Mouse (Mus musculus): Measurements from ENCODE around the gene 1810009A15Rik. TPM values are rescaled to one million over a fixed set of nuclear protein-coding genes. Genes with fewer than 3 reads are reported as not detected.
A peak's percentile ranks its signal among the peaks of the same experiment; 100 is the strongest.

Gene 1810009A15Rik
- polyA plus RNA-seq, 1 experiment from 2014 or later: 76.7 TPM

GRCm38 (mm10) chr19:8872266-8872840 is 16.3 kb upstream of the 1810009A15Rik start:
- H3K4me2 ChIP-seq (ENCODE audit: low read length): peak overlapping the region; percentile 80
- no peak for DNase-seq (ENCODE audit: low spot score)
- H3K4me1 ChIP-seq (replicated peaks; ENCODE audit: insufficient read depth, low read length): 0 out of 2 replicates have a peak, but pooled peaks cover 5% of the 10 kb centered on the region
- H3K27me3 ChIP-seq (ENCODE audit: insufficient read depth, low read length): no peaks in the 10 kb centered on the region
- no peaks in the 10 kb centered on the region for H3K9me3 ChIP-seq (replicated peaks; ENCODE audit: low read length)
- TF ChIP-seq CTCF (IDR thresholded peaks at IDR 0.05; ENCODE audit: low read depth): no peak
- peak overlapping the region; percentile 96 for H3K4me3 ChIP-seq (replicated peaks; ENCODE audit: low read depth, low read length)
- peaks cover 31% of the 10 kb centered on the region for H3K36me3 ChIP-seq (ENCODE audit: insufficient read depth, low read length)
- peak overlapping the region; percentile 90 for H3K27ac ChIP-seq
- ATAC-seq (replicated peaks; ENCODE audit: low FRiP score, low read depth): no peak
- H3K9ac ChIP-seq (ENCODE audit: low read depth, low read length): peak overlapping the region; percentile 96
- 63% methylated on average over 10 of the region's 10 CpGs for WGBS

GRCm38 (mm10) chr19:8875031-8875430 is 13.6 kb upstream of the 1810009A15Rik start:
- 0 out of 2 replicates have a peak, but pooled peaks cover 5% of the 10 kb centered on the region for H3K4me1 ChIP-seq (replicated peaks; ENCODE audit: insufficient read depth, low read length)
- no peak overlapping the region for H3K27ac ChIP-seq
- no peak for TF ChIP-seq CTCF (IDR thresholded peaks at IDR 0.05; ENCODE audit: low read depth)
- DNase-seq (ENCODE audit: low spot score): no peak
- WGBS: 90% methylated on average over 7 of the region's 7 CpGs
- H3K27me3 ChIP-seq (ENCODE audit: insufficient read depth, low read length): no peaks in the 10 kb centered on the region
- H3K4me3 ChIP-seq (replicated peaks; ENCODE audit: low read depth, low read length): no peak overlapping the region
- no peaks in the 10 kb centered on the region for H3K9me3 ChIP-seq (replicated peaks; ENCODE audit: low read length)
- H3K9ac ChIP-seq (ENCODE audit: low read depth, low read length): no peak overlapping the region
- H3K4me2 ChIP-seq (ENCODE audit: low read length): no peak overlapping the region
- ATAC-seq (replicated peaks; ENCODE audit: low FRiP score, low read depth): no peak
- peaks cover 31% of the 10 kb centered on the region for H3K36me3 ChIP-seq (ENCODE audit: insufficient read depth, low read length)

- Histone ChIP-seq H3K4me2 (ENCODE audit: low read length) (peak within 1 kb of the TSS; percentile 78), H3K27ac (peak within 1 kb of the TSS; percentile 87), H3K9ac (ENCODE audit: low read depth, low read length) (peak within 1 kb of the TSS; percentile 88), H3K9me3 (replicated peaks; ENCODE audit: low read length) (no peaks in the 10 kb centered on the region), H3K27me3 (ENCODE audit: insufficient read depth, low read length) (no peaks in the 10 kb centered on the region), H3K36me3 (ENCODE audit: insufficient read depth, low read length) (peaks cover 10% of the 10 kb centered on the region), H3K4me3 (replicated peaks; ENCODE audit: low read depth, low read length) (peak within 1 kb of the TSS; percentile 81), H3K4me1 (replicated peaks; ENCODE audit: insufficient read depth, low read length) (no peaks in the 10 kb centered on the region)
- TF ChIP-seq CTCF (IDR thresholded peaks at IDR 0.05; ENCODE audit: low read depth): no peak
- peak; percentile 96 for ATAC-seq (replicated peaks; ENCODE audit: low FRiP score, low read depth)
- peak; percentile 97 for DNase-seq (ENCODE audit: low spot score)
- WGBS: under 1% methylated on average over 42 of the region's 42 CpGs
Measured at GRCm38 (mm10) chr19:8880311-8881033, 8.2 kb upstream of the 1810009A15Rik start, which contains the start of gene Uqcc3. Uqcc3 (minus strand) TSS chr19:8880923.

- H3K9me3 ChIP-seq (replicated peaks; ENCODE audit: low read length): no peaks in the 10 kb centered on the region
- peak overlapping the region; percentile 81 for H3K4me3 ChIP-seq (replicated peaks; ENCODE audit: low read depth, low read length)
- H3K4me1 ChIP-seq (replicated peaks; ENCODE audit: insufficient read depth, low read length): no peaks in the 10 kb centered on the region
- peak overlapping the region; percentile 88; the same call in 1 of the 2 replicates for H3K9ac ChIP-seq (ENCODE audit: low read depth, low read length)
- no peak for TF ChIP-seq CTCF (IDR thresholded peaks at IDR 0.05; ENCODE audit: low read depth)
- DNase-seq (ENCODE audit: low spot score) (no peak), ATAC-seq (replicated peaks; ENCODE audit: low FRiP score, low read depth) (peak; percentile 23; the same call in 1 of the 2 replicates)
- H3K4me2 ChIP-seq (ENCODE audit: low read length): peak overlapping the region; percentile 78
- no peak overlapping the region; the same call in 1 of the 2 replicates for H3K27ac ChIP-seq
- H3K27me3 ChIP-seq (ENCODE audit: insufficient read depth, low read length): no peaks in the 10 kb centered on the region
- 12% methylated on average over 3 of the region's 3 CpGs for WGBS
- H3K36me3 ChIP-seq (ENCODE audit: insufficient read depth, low read length): peaks cover 10% of the 10 kb centered on the region
Measured at GRCm38 (mm10) chr19:8881034-8881392, 7.6 kb upstream of the 1810009A15Rik start.

GRCm38 (mm10) chr19:8883616-8884015 is 5.0 kb upstream of the 1810009A15Rik start, which contains the start of the genes Lbhd1 and Gm49403:
Lbhd1 (plus strand) TSS chr19:8883732.
Gm49403 (plus strand) TSS chr19:8883930.
- ATAC-seq (replicated peaks; ENCODE audit: low FRiP score, low read depth): no peak
- TF ChIP-seq CTCF (IDR thresholded peaks at IDR 0.05; ENCODE audit: low read depth): no peak
- Histone ChIP-seq H3K4me3 (replicated peaks; ENCODE audit: low read depth, low read length) (no peak within 1 kb of the TSS), H3K36me3 (ENCODE audit: insufficient read depth, low read length) (no peaks in the 10 kb centered on the region), H3K27ac (no peak within 1 kb of the TSS), H3K27me3 (ENCODE audit: insufficient read depth, low read length) (no peaks in the 10 kb centered on the region), H3K9me3 (replicated peaks; ENCODE audit: low read length) (no peaks in the 10 kb centered on the region), H3K4me1 (replicated peaks; ENCODE audit: insufficient read depth, low read length) (0 out of 2 replicates have a peak, but pooled peaks cover 5% of the 10 kb centered on the region), H3K4me2 (ENCODE audit: low read length) (no peak within 1 kb of the TSS), H3K9ac (ENCODE audit: low read depth, low read length) (no peak within 1 kb of the TSS)
- DNase-seq (ENCODE audit: low spot score): no peak
- 78% methylated on average over 3 of the region's 3 CpGs for WGBS

- WGBS: 48% methylated on average over 1 of the region's 1 CpGs
- no peaks in the 10 kb centered on the region for H3K27me3 ChIP-seq (ENCODE audit: insufficient read depth, low read length)
- H3K4me3 ChIP-seq (replicated peaks; ENCODE audit: low read depth, low read length): no peak overlapping the region
- H3K4me1 ChIP-seq (replicated peaks; ENCODE audit: insufficient read depth, low read length): 0 out of 2 replicates have a peak, but pooled peaks cover 5% of the 10 kb centered on the region
- no peak for ATAC-seq (replicated peaks; ENCODE audit: low FRiP score, low read depth)
- TF ChIP-seq CTCF (IDR thresholded peaks at IDR 0.05; ENCODE audit: low read depth): no peak
- no peaks in the 10 kb centered on the region for H3K36me3 ChIP-seq (ENCODE audit: insufficient read depth, low read length)
- no peak overlapping the region for H3K9ac ChIP-seq (ENCODE audit: low read depth, low read length)
- no peaks in the 10 kb centered on the region for H3K9me3 ChIP-seq (replicated peaks; ENCODE audit: low read length)
- peak; percentile 23 for DNase-seq (ENCODE audit: low spot score)
- peak overlapping the region; percentile 72; the same call in 1 of the 2 replicates for H3K4me2 ChIP-seq (ENCODE audit: low read length)
- no peak overlapping the region for H3K27ac ChIP-seq
Measured at GRCm38 (mm10) chr19:8886916-8887584, 1.6 kb upstream of the 1810009A15Rik start.

Data from kidney, postnatal 0 days (tissue).